Comparison of ENCODE assay signal across 10 mouse cellular contexts in the genomic region with DNA sequence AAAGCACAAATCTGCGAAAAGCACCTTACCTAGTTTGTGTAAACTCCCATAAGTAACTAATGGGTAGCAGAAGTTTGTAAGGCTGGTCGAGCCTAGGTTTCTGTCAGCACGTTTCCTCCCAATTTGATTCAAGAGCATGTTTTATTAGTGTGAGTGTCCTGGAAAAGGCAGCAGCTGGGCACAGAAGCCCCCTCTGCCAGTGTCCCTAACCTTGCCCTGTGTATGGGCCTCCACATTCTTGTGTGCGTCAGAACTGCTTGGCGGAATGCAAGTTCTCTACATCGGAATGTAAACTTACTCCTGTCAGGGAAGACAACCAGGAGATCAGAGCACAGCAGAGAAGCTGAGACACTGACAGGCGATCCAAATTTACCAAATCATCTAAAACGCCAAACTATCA.
DNase-seq lines count a peak whose midpoint lies in the region; TF ChIP-seq lines count a peak whose summit lies in the region.
"Had no signal": no experiment of that assay in that cellular context is flagged by ENCODE, and none has a peak within 500 bp of the region (broad histone marks: within the 10 kb centered on the region; RNA-seq: fewer than 3 reads in every experiment).

No protein-coding gene starts in this region.

- H3K4me1 ChIP-seq in embryonic fibroblast, embryonic 13.5 days (ENCODE audit: control insufficient read depth, insufficient read depth, low read length) = peaks cover 15% of the 10 kb centered on the region

- DNase-seq in layer of hippocampus, adult 2 months (ENCODE audit: low spot score in 2 of 2) = no peak
- no peak for DNase-seq in layer of hippocampus, adult 9-10 months (ENCODE audit: low spot score)
- peak; percentile 36 for DNase-seq in R1 (ENCODE audit: low read depth, low spot score)
- DNase-seq in mesoderm, embryonic 11.5 days (ENCODE audit: low read depth, low spot score) = peak; percentile 73
- DNase-seq in urinary bladder, postnatal 36 days (ENCODE audit: low spot score in 2 of 2) = no peak
- DNase-seq in cerebellum, adult 8-10 months = no peak
- DNase-seq: layer of hippocampus, postnatal 36 days; thymus, adult 2 months had no signal

- peak overlapping the region; percentile 77 for H3K27ac ChIP-seq in layer of hippocampus, adult 2 months
- H3K27ac ChIP-seq in embryonic fibroblast, embryonic 13.5 days (ENCODE audit: insufficient read depth, low read length) = 0 out of 2 replicates have a peak overlapping the region, but pooled peaks have one; percentile 13

- peak overlapping the region; percentile 14; the same call in 1 of the 2 replicates for H3K4me3 ChIP-seq in layer of hippocampus, adult 2 months
- peak overlapping the region; percentile 49 for H3K4me3 ChIP-seq in embryonic fibroblast, embryonic 13.5 days (ENCODE audit: insufficient read depth, low read length)
- H3K4me3 ChIP-seq: hindbrain, embryonic 15.5 days had no signal

- TF ChIP-seq CTCF in layer of hippocampus, adult 2 months (conservative IDR thresholded peaks at IDR 0.05) = no peak
- TF ChIP-seq CTCF in embryonic fibroblast, embryonic 13.5 days (IDR thresholded peaks at IDR 0.05; ENCODE audit: borderline replicate concordance, insufficient read depth, low read length) = no peak

- TF ChIP-seq POLR2A in embryonic fibroblast, embryonic 13.5 days (IDR thresholded peaks at IDR 0.05; ENCODE audit: low read depth, low read length) = no peak

Comparison
In these comparisons a context has a peak if more than half of its experiments do, and no peak if none do; other contexts are left out.
1. DNase-seq: peak in R1 (single experiment) and mesoderm, embryonic 11.5 days (single experiment); none in layer of hippocampus, adult 2 months (0 of 2), layer of hippocampus, adult 9-10 months (single experiment), urinary bladder, postnatal 36 days (0 of 2) and cerebellum, adult 8-10 months (single experiment).